Mouse (Mus musculus): ENCODE data around the gene Fxr1.

- TF ChIP-seq CTCF (IDR thresholded peaks at IDR 0.05; ENCODE audit: low read depth) (no peak), EP300 (optimal IDR thresholded peaks at IDR 0.05) (no peak)
These were observed 1.6 kb downstream of the Fxr1 start for GRCm38 (mm10) chr3:34021259-34021828.
